Mouse (Mus musculus): ENCODE data around the gene Chp1.
"Not testable (repeated sequence)": the region's sequence is repeated elsewhere in the genome, so short reads cannot be mapped to it uniquely, and the experiment has no call there.

Gene Chp1

DNA sequence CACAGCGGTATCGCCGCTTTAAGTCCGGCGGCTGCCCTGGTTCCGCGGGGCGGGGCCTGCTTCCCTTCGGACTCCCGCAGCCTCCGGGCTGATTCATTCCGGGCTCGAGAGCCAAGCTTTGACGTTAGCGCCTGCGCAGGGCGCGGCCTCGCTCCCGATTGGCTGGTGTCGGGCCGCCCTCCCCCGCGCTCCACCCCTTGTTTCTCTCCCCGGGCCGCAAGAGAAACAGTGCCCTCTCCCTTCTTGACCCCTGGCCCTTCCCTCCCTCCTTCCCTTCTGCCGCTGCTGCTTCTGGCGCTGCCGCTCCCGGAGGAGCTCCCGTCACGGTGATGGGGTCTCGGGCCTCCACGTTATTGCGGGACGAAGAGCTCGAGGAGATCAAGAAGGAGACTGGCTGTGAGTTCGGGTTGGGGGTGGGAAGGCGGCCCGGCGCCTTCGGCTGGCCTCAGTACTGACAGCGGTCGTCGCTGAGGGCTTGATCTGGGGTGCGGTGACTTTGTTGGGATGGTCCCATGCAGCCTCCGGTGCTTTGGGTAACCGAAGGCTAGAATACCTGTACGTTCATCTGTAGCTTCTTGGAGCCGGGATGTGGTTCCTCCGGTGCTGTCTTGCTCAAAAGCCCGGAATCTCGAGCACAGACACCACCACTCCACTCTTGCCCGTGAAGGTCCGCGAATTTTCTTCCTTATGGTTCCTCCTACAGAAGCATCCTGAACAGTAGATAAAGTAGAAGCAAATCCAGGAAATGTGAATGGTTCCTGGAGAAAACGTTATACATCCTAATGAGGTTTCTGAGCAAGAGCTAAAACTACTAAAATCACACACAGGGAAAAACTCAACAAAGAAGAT is at the start of gene Chp1, which contains the start of gene Exd1:
Gene Chp1 (plus strand): TSS at position 176 of the 849 bp plus-strand sequence.
Gene Exd1 (minus strand): TSS at position 106 of the 849 bp plus-strand sequence.
- peak; percentile 100 for DNase-seq

GRCm38 (mm10) chr2:119498859-119499258 is 48.6 kb upstream of the Chp1 start:
- no peak for DNase-seq

DNA sequence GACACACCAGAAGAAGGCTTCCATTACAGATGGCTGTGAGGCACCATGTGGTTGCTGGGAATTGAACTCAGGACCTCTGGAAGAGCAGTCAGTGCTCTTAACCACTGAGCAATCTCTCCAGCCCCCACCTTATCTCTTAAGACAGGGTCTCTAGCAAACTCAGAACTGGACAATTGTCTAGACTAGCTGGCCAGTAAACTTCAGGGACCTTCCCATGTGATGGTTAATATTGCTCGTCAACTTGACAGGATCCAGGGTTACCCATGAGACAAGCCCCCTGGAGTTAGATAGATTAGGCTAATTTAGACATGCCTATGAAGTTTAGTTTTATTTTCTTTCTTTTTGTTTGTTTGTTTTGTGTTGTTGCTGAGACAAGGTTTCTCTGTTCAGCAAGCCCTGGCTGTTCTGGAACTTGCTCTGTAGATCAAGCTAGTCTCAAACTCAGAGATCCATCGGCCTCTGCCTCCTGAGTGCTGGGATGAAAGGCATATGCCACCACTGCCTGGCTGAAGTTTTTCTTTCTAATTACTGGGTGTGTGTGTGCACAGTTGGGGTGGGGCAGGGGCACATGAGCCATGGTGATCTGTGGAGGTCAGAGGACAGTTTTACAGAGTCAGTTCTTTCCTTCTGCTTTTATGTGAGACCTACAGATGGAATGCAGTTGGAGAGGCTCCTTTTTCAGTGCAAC is 46.4 kb upstream of the Chp1 start:
- DNase-seq, result no peak

DNA sequence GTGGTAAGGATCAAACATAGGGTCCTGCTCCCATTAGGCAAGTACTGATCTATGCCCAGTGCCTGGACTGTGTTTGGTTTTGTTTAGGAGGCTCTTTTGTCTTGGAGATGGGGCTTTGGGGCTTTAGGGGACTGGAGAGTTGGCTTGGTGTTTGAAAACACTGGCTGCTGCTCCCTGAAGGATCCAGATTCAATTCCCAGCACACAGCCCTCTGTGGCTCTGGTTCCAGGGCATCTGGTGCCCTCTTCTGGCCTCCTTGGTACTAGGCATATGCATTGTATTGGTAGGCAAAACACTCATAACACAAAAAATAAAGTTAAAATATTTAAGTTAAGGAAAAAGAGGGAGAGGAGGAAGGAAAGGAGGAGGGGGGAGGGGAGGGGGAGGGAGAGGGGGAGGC is 40.4 kb upstream of the Chp1 start:
- peak; percentile 14 for DNase-seq

DNA sequence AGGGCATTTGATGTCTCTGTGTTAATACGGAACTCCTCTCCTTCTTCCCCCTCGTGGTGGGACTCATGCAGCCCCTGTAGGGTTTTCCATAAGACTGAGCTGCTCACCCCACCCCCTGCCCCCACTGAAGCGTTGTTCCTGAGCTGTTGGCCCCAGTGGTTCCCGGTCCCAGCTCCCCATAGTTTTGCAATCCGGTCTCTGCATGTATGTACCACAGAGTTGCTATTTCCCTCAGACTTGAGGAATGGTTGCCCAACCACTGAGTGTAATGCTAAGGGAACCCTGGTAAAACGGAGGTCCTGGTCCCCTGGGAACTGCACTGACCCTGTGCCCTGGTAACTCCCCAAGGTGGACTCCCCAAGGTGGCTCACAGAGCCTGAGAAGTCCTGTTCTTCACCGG is 39.0 kb upstream of the Chp1 start:
- not testable (repeated sequence) for DNase-seq

DNA sequence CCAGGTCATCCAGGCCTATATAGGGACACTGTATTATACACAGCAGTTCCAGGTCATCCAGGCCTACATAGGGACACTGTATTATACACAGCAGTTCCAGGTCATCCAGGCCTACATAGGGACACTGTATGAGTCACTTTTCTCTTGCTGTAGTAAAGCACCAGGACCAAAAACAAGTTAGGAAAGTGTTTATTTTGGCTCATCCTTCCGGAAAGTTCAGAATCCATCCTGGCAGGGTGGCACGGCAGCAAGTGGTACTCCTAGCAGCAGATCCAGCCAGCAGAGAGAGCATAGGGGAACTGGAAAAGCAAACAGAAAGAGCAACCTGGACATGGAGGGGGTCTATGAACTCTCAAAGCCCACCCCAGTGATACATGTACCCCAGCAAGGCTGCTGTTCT is 36.6 kb upstream of the Chp1 start:
- DNase-seq, result no peak

GRCm38 (mm10) chr2:119512292-119512691 is 35.2 kb upstream of the Chp1 start:
- no peak for DNase-seq

DNA sequence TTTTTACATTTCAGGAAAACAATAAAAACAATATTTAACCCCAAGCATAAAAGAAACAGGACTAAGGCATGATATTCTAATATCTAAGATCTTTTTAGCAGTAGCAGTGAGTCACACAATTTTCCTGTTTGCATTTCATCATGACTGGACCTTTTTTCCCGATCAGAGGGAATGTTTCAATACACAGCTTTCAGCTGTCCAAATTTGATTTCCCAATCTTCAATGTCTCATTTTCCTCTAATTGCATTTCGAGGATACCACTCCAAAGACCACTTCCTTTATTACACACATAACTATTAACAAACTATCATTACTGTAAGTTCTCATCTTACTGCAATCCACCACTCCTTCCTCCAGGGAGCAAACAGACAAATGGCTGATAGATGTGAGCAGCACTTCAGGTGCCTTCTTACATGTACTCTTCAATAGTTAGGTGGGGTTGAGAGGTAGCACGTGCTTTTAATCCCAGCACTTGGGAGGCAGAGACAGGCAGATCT is 33.4 kb upstream of the Chp1 start:
- no peak for DNase-seq

DNA sequence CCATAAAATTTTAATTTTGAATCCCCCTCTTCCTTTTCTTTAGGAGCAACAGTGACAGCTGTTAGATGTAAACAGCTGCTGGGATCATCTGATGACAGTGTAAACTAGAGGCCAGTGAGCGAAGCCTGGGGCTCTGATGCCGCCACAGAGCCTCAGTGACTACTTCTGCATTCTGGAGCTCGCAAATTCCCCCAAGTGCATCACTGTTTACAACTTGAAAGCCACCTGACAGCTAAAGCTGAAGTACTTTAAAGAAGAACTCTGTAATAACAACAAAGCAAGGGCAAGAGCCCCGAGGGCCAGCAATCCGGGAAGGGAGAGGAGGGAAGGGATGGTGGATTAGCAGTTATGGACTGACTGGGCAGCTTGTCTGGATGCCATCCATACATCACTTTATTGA is 30.7 kb upstream of the Chp1 start:
- no peak for DNase-seq

GRCm38 (mm10) chr2:119520550-119520949 is 26.9 kb upstream of the Chp1 start:
- DNase-seq, result peak; percentile 9

- no peak for DNase-seq
Measured at GRCm38 (mm10) chr2:119523836-119524235, 23.7 kb upstream of the Chp1 start.

DNA sequence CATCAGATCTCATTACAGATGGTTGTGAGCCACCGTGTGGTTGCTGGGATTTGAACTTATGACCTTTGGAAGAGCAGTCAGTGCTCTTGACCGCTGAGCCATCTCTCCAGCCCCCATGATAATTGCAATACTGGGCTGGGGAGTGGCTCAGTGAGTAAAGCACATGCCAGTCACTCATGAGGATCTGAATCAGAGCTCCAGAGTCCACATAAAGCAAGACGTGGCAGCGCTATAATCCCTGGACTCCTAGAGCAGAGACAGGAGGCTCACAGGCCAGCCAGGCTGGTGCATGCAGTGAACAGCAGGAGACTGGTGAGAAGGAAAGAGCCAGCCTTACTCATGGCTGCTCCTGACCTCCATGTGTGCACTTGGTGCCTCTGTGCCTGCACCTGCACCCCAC is 22.1 kb upstream of the Chp1 start:
- DNase-seq, result no peak

DNA sequence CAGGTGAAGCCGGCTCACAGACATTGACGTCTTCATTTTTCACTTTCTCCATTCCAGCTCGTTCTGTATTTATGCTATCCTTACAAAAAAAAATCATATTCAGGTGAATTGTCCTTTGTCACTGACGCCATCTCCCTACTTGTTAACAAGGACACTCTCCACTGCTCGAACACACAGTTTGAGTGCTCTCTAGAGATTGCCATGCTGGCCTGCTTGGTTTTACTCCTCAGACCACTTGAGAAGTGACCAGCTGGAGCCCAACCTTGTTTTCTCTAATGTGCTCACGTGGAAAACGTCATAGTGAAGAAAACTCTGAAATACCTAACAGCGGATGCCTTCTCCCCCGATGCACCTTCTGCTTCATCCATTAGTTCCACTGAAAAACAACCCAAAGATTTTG is 8.7 kb upstream of the Chp1 start:
- no peak for DNase-seq

DNA sequence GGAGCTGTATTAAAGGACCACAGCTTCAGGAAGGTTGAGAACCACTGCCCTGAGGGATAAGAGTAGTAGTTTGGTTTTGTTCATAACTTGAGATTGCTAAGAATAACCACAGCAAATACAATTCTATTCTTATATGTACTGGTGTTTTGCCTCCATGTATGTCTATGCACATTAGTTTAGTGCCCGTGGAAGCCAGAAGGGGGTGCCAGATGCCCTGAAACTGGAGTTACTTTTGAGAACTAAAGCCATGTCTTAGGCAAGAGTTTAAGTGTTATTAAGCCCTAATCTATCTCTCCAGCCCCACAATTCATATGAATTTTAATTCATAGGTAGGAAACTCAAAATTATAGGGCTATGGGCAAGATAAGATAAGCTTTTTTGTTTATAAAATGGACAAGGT is 5.4 kb upstream of the Chp1 start:
- DNase-seq, result peak; percentile 73

DNA sequence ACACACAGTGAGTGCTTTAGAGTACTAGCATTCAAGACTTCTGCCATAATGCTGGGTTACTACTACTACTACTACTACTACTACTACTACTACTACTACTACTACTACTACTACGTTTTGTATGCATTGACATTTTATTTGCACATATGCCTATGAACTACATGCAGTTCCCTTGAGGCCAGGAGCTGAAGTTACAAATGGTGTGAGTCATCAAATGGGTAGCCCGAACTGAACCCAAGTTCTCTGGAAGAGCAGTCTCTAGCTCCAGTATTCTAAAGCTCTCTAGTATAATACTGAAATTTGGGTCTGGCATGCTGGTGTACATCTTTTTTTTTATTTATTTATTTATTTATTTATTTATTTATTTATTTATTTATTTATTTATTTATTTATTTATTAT is 3.8 kb upstream of the Chp1 start:
- no peak for DNase-seq

- peak; percentile 85 for DNase-seq
Measured at GRCm38 (mm10) chr2:119546848-119547521, 512 bp upstream of the Chp1 start.

DNA sequence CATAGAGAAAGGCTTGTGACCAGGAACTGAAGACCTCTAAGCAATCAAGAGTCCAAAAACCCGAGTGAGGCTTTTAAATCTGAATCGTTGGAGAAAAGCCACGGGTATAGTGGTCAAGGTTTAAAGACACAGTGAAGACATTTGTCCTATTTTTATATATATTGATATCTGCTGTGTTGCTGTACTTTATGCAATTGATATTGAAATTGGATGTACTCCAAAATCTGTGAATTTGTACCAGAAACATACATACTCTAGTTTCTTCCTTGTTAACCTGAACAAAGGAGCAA is 819 bp downstream of the Chp1 start:
- DNase-seq, result no peak

DNA sequence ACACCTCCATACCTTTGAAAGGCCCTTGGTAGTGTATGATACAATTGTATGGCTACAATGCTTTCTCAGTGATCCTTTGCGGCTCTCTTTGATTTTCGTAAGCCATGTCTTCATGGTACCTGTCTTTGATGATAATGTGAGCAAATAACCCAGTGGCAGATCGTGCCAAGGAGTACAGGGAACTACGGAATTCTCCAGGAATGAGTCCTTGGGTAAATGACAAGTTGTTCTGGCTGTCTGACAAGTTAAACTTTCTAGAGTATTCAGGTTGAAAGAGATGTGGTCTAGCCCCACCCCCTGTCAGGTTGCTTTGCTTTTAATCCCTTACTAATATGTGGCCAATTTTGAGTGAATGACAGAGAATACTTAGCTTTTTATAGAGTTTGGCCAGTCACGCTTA is 1.2 kb downstream of the Chp1 start:
- DNase-seq, result peak; percentile 13

DNA sequence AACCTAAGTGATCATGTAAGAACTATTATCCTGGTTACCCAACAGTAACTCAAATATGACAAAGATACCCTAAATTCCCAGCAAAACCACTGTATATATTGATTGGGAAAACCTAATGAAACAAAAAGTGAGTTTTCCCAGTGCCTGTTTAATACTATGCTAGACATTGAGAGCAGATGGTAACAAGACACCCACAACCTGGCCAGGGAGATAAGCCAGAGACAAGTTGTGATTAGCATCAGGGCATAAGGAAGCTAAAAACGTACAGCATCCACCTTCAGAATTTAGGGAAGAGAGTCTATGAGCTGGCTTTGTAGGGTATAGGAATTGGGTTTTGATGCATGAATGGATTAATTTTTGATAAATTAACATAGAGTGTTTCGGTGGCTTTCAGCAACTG is 2.2 kb downstream of the Chp1 start:
- DNase-seq, result no peak

GRCm38 (mm10) chr2:119558039-119558438 is 10.5 kb downstream of the Chp1 start:
- no peak for DNase-seq

- DNase-seq, result no peak
Measured at GRCm38 (mm10) chr2:119558737-119559340, 11.3 kb downstream of the Chp1 start.

DNA sequence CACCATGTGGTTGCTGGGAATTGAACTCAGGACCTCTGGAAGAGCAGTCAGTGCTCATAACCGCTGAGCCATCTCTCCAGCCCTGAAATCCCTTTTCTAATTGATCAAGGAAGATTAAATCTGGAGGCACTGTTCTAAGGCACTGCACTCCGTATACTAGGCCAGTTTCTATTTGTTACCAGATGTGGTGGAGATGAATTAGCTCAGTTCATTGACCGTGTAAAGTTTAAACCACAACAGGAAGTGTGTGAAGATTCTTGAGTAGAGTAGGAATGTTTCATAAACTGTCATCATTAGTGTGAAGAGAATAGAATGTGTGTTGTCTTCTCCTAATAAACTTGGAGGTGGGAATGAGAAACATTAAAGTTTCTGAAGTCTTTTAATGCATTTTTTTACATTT is 14.3 kb downstream of the Chp1 start:
- no peak for DNase-seq

DNA sequence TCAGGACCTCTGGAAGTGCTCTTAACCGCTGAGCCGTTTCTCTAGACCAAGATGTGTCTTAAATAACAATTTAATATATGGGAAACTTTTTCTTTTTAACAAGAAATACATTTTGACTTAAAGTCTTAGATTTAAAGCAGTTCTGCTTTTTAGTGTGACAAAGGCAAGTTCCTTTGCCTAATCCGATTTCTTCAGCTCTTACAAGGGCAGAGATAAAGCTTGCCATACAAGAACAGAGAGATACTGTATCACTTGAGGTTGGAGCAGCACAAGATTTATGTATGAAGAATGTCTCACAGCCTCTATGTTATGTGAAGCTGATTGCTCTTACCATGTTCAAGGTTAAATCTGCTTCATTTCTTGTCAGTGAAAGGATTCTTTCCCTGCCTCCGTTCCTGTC is 17.8 kb downstream of the Chp1 start:
- no peak for DNase-seq
